Mouse (Mus musculus) limb, embryonic 14.5 days (tissue): ENCODE results near the gene Trim7. TPM values are rescaled to one million over a fixed set of nuclear protein-coding genes. Genes with fewer than 3 reads are reported as not detected.
A peak's percentile ranks its signal among the peaks of the same experiment; 100 is the strongest.

Source experiments
- ATAC-seq: fragments of 200-750 bp; cut with Nextera tagmentation; 2 replicates; pipeline ENCODE4 v1.8.0; 2017; ENCODE audit warnings: low read depth, moderate number of reproducible peaks, moderate TSS enrichment; ENCODE audit not compliant: low FRiP score
- DNase-seq: peaks from one replicate; pipeline ENCODE4 v3.0.0-alpha.2; 2015; ENCODE audit warnings: low spot score
- H3K27ac ChIP-seq: fragments of 300-500 bp; sonication (generic); replicated peaks from 2 replicates; pipeline ENCODE4 v1.5.1; 2014; ENCODE audit warnings: low read depth, mild to moderate bottlenecking, low read length, moderate library complexity, mixed read lengths
- H3K27me3 ChIP-seq: fragments of 300-500 bp; sonication (generic); 2 replicates; pipeline ENCODE4 v1.6.1; 2014; ENCODE audit warnings: low read length, mixed read lengths; ENCODE audit not compliant: control insufficient read depth, insufficient read depth
- H3K36me3 ChIP-seq: fragments of 300-500 bp; sonication (generic); 2 replicates; pipeline ENCODE4 v1.6.1; 2014; ENCODE audit warnings: mild to moderate bottlenecking, low read length, moderate library complexity, mixed read lengths; ENCODE audit not compliant: control insufficient read depth, insufficient read depth
- H3K4me1 ChIP-seq: fragments of 300-500 bp; sonication (generic); 2 replicates; pipeline ENCODE4 v1.6.1; 2014; ENCODE audit warnings: antibody characterized with exemption, low read length, mixed read lengths; ENCODE audit not compliant: control insufficient read depth, insufficient read depth
- H3K4me2 ChIP-seq: fragments of 300-500 bp; sonication (generic); replicated peaks from 2 replicates; pipeline ENCODE4 v1.6.1; 2014; ENCODE audit warnings: low read depth, mild to moderate bottlenecking, low read length, moderate library complexity; ENCODE audit not compliant: severe bottlenecking
- H3K4me3 ChIP-seq: fragments of 300-500 bp; sonication (generic); replicated peaks from 2 replicates; pipeline ENCODE4 v1.5.1; 2014; ENCODE audit warnings: low read length
- H3K9ac ChIP-seq: fragments of 300-500 bp; sonication (generic); 2 replicates; pipeline ENCODE4 v1.6.1; 2014; ENCODE audit warnings: mild to moderate bottlenecking, low read depth, low read length, moderate library complexity; ENCODE audit not compliant: severe bottlenecking
- H3K9me3 ChIP-seq: fragments of 300-500 bp; sonication (generic); 2 replicates; pipeline ENCODE4 v1.6.1; 2016; ENCODE audit warnings: low read length; ENCODE audit not compliant: control insufficient read depth
- POLR2A ChIP-seq: fragments of 200-500 bp; IDR thresholded peaks from 2 replicates; pipeline ENCODE4 v1.8.0; 2012; ENCODE audit warnings: inconsistent platforms, mild to moderate bottlenecking, moderate library complexity, borderline replicate concordance; ENCODE audit not compliant: insufficient read depth, insufficient read length; ENCODE audit errors: extremely low read depth
- WGBS: fragments of 180-500 bp; shearing (Covaris S2); extraction: QIAGEN DNeasy Blood & Tissue Kit; methylation state at CpG from one replicate; pipeline ENCODE4 v1.1.7; 2014; 5-methylcytosine and 5-hydroxymethylcytosine counted together
- polyA plus RNA-seq, 2 experiments: library from polyadenylated mRNA; depleted of rRNA in 1 of 2; stranded (reverse) in 1 of 2; unstranded in 1 of 2; fragments of >200 nt; fragmentation: Nextera tagmentation in 1 of 2; extraction: Ambion mirVana in 1 of 2; gene quantifications; 2 replicates each; pipeline versions ENCODE4 v1.2.1 to v1.2.3; 2012 to 2014

The Trim7 gene
- polyA plus RNA-seq, 2 experiments, result 1.2 to 2.9 TPM

GRCm38 (mm10) chr11:48804922-48805321, 21.0 kb upstream of the Trim7 start:
- DNase-seq (no peak), ATAC-seq (no peak)
- TF ChIP-seq POLR2A, result no peak
- peaks cover 13% of the 10 kb centered on the region for H3K4me1 ChIP-seq
- no peaks in the 10 kb centered on the region for H3K9me3 ChIP-seq
- no peak overlapping the region for H3K4me2 ChIP-seq
- no peak overlapping the region for H3K27ac ChIP-seq
- peaks cover 88% of the 10 kb centered on the region for H3K36me3 ChIP-seq
- 80% methylated on average over 2 of the region's 2 CpGs for WGBS
- no peak overlapping the region for H3K9ac ChIP-seq
- no peak overlapping the region for H3K4me3 ChIP-seq
- no peaks in the 10 kb centered on the region for H3K27me3 ChIP-seq

- H3K27me3 ChIP-seq, result no peaks in the 10 kb centered on the region
- no peaks in the 10 kb centered on the region for H3K9me3 ChIP-seq
- DNase-seq, result no peak
- WGBS, result 57% methylated on average over 21 of the region's 21 CpGs
- H3K4me2 ChIP-seq, result no peak overlapping the region
- TF ChIP-seq POLR2A, result no peak
- no peak overlapping the region for H3K9ac ChIP-seq
- peaks cover 4% of the 10 kb centered on the region; the same call in 1 of the 2 replicates for H3K4me1 ChIP-seq
- peaks cover 91% of the 10 kb centered on the region for H3K36me3 ChIP-seq
- ATAC-seq, result peak; percentile 32; the same call in 1 of the 2 replicates
- no peak overlapping the region for H3K27ac ChIP-seq
- no peak overlapping the region for H3K4me3 ChIP-seq
These were observed 18.9 kb upstream of the Trim7 start for GRCm38 (mm10) chr11:48806856-48807562.

- Histone ChIP-seq H3K9ac (no peak overlapping the region), H3K4me2 (no peak overlapping the region), H3K4me1 (no peaks in the 10 kb centered on the region), H3K27me3 (no peaks in the 10 kb centered on the region), H3K4me3 (no peak overlapping the region), H3K9me3 (no peaks in the 10 kb centered on the region), H3K27ac (no peak overlapping the region; the same call in 1 of the 2 replicates), H3K36me3 (peaks cover 91% of the 10 kb centered on the region)
- no peak for TF ChIP-seq POLR2A
- DNase-seq, result no peak
- 64% methylated on average over 14 of the region's 14 CpGs for WGBS
- ATAC-seq, result peak; percentile 13; the same call in 1 of the 2 replicates
These were observed 18.2 kb upstream of the Trim7 start for GRCm38 (mm10) chr11:48807563-48808303.

GRCm38 (mm10) chr11:48808304-48808646, 17.7 kb upstream of the Trim7 start:
- H3K4me3 ChIP-seq, result no peak overlapping the region
- DNase-seq (no peak), ATAC-seq (no peak)
- H3K27ac ChIP-seq, result no peak overlapping the region; the same call in 1 of the 2 replicates
- no peak overlapping the region for H3K4me2 ChIP-seq
- H3K9ac ChIP-seq, result no peak overlapping the region
- no peaks in the 10 kb centered on the region for H3K9me3 ChIP-seq
- H3K36me3 ChIP-seq, result peaks cover 91% of the 10 kb centered on the region
- no peaks in the 10 kb centered on the region for H3K27me3 ChIP-seq
- TF ChIP-seq POLR2A, result no peak
- H3K4me1 ChIP-seq, result no peaks in the 10 kb centered on the region

GRCm38 (mm10) chr11:48808737-48809433, 17.1 kb upstream of the Trim7 start:
- no peak overlapping the region for H3K27ac ChIP-seq
- no peaks in the 10 kb centered on the region for H3K4me1 ChIP-seq
- H3K4me2 ChIP-seq, result no peak overlapping the region
- no peak overlapping the region for H3K4me3 ChIP-seq
- no peak for TF ChIP-seq POLR2A
- H3K9me3 ChIP-seq, result no peaks in the 10 kb centered on the region
- ATAC-seq, result no peak
- peaks cover 85% of the 10 kb centered on the region for H3K36me3 ChIP-seq
- no peak overlapping the region for H3K9ac ChIP-seq
- no peaks in the 10 kb centered on the region for H3K27me3 ChIP-seq
- no peak for DNase-seq
- WGBS, result 67% methylated on average over 16 of the region's 16 CpGs
